Mouse (Mus musculus): ENCODE measurements around the gene Gadd45a. TPM values are rescaled to one million over a fixed set of nuclear protein-coding genes. Genes with fewer than 3 reads are reported as not detected.

The Gadd45a gene
- polyA plus RNA-seq, 1 experiment: 90.3 TPM

- Histone ChIP-seq H3K4me1 (ENCODE audit: control insufficient read depth, insufficient read depth, low read length) (peaks cover 2% of the 10 kb centered on the region), H3K4me3 (ENCODE audit: low read depth, low read length) (no peak overlapping the region), H3K9ac (ENCODE audit: low read depth, poor library complexity, severe bottlenecking) (no peak overlapping the region), H3K27ac (ENCODE audit: insufficient read depth, low read length) (no peak overlapping the region), H3K9me3 (replicated peaks; ENCODE audit: control insufficient read depth, insufficient read depth, low read length, poor library complexity, severe bottlenecking) (no peaks in the 10 kb centered on the region), H3K27me3 (ENCODE audit: control insufficient read depth, insufficient read depth, low read length, poor library complexity, severe bottlenecking) (no peaks in the 10 kb centered on the region), H3K36me3 (ENCODE audit: control insufficient read depth, insufficient read depth, low read length, poor library complexity, severe bottlenecking) (no peaks in the 10 kb centered on the region)
- TF ChIP-seq CTCF (IDR thresholded peaks at IDR 0.05; ENCODE audit: low read depth, low read length): no peak
- no peak for TF ChIP-seq POLR2A (IDR thresholded peaks at IDR 0.05; ENCODE audit: insufficient read depth, low read length)
- TF ChIP-seq EP300 (IDR thresholded peaks at IDR 0.05; ENCODE audit: insufficient read depth, low read depth, low read length): no peak
These were observed 48.2 kb downstream of the Gadd45a start for GRCm38 (mm10) chr6:66989037-66989436.

GRCm38 (mm10) chr6:66988363-66988762, 48.9 kb downstream of the Gadd45a start:
- Histone ChIP-seq H3K9me3 (replicated peaks; ENCODE audit: control insufficient read depth, insufficient read depth, low read length, poor library complexity, severe bottlenecking) (no peaks in the 10 kb centered on the region), H3K36me3 (ENCODE audit: control insufficient read depth, insufficient read depth, low read length, poor library complexity, severe bottlenecking) (no peaks in the 10 kb centered on the region), H3K27ac (ENCODE audit: insufficient read depth, low read length) (no peak overlapping the region), H3K4me1 (ENCODE audit: control insufficient read depth, insufficient read depth, low read length) (peaks cover 2% of the 10 kb centered on the region), H3K9ac (ENCODE audit: low read depth, poor library complexity, severe bottlenecking) (no peak overlapping the region), H3K4me3 (ENCODE audit: low read depth, low read length) (no peak overlapping the region), H3K27me3 (ENCODE audit: control insufficient read depth, insufficient read depth, low read length, poor library complexity, severe bottlenecking) (no peaks in the 10 kb centered on the region)
- no peak for TF ChIP-seq POLR2A (IDR thresholded peaks at IDR 0.05; ENCODE audit: insufficient read depth, low read length)
- no peak for TF ChIP-seq CTCF (IDR thresholded peaks at IDR 0.05; ENCODE audit: low read depth, low read length)
- no peak for TF ChIP-seq EP300 (IDR thresholded peaks at IDR 0.05; ENCODE audit: insufficient read depth, low read depth, low read length)

DNA sequence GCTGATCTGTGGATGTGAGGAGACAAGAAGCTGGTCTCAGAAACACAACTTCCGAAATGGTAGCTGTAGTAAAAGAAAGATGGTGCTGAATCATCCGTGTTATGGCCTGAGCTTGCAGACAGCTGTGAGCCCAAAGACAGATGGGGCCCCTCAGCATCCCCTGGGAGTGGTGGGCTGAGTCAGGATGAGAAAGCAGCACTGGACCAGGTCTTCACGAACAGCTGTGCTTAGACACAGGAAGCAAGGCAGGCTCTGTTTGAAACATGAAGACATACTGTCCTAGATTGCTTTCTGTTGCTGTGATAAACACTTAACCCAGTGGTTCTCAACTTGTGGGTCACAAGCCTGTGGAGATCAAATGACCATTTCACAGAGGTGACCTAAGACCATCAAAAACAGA, 49.6 kb downstream of the Gadd45a start:
- no peaks in the 10 kb centered on the region for H3K27me3 ChIP-seq (ENCODE audit: control insufficient read depth, insufficient read depth, low read length, poor library complexity, severe bottlenecking)

GRCm38 (mm10) chr6:66986063-66986462, 51.2 kb downstream of the Gadd45a start:
- H3K36me3 ChIP-seq (ENCODE audit: control insufficient read depth, insufficient read depth, low read length, poor library complexity, severe bottlenecking): no peaks in the 10 kb centered on the region
- H3K27ac ChIP-seq (ENCODE audit: insufficient read depth, low read length): no peak overlapping the region
- peaks cover 2% of the 10 kb centered on the region for H3K4me1 ChIP-seq (ENCODE audit: control insufficient read depth, insufficient read depth, low read length)
- H3K4me3 ChIP-seq (ENCODE audit: low read depth, low read length): no peak overlapping the region
- H3K9me3 ChIP-seq (replicated peaks; ENCODE audit: control insufficient read depth, insufficient read depth, low read length, poor library complexity, severe bottlenecking): no peaks in the 10 kb centered on the region
- no peaks in the 10 kb centered on the region for H3K27me3 ChIP-seq (ENCODE audit: control insufficient read depth, insufficient read depth, low read length, poor library complexity, severe bottlenecking)
- TF ChIP-seq EP300 (IDR thresholded peaks at IDR 0.05; ENCODE audit: insufficient read depth, low read depth, low read length): no peak
- TF ChIP-seq POLR2A (IDR thresholded peaks at IDR 0.05; ENCODE audit: insufficient read depth, low read length): no peak
- no peak for TF ChIP-seq CTCF (IDR thresholded peaks at IDR 0.05; ENCODE audit: low read depth, low read length)
- no peak overlapping the region for H3K9ac ChIP-seq (ENCODE audit: low read depth, poor library complexity, severe bottlenecking)

More for the DNA sequence above, 49.6 kb downstream of the Gadd45a start:
- H3K4me3 ChIP-seq (ENCODE audit: low read depth, low read length): no peak overlapping the region
- no peaks in the 10 kb centered on the region for H3K36me3 ChIP-seq (ENCODE audit: control insufficient read depth, insufficient read depth, low read length, poor library complexity, severe bottlenecking)
- no peak for TF ChIP-seq CTCF (IDR thresholded peaks at IDR 0.05; ENCODE audit: low read depth, low read length)
- no peak for TF ChIP-seq EP300 (IDR thresholded peaks at IDR 0.05; ENCODE audit: insufficient read depth, low read depth, low read length)
- no peak for TF ChIP-seq POLR2A (IDR thresholded peaks at IDR 0.05; ENCODE audit: insufficient read depth, low read length)
- H3K9me3 ChIP-seq (replicated peaks; ENCODE audit: control insufficient read depth, insufficient read depth, low read length, poor library complexity, severe bottlenecking): no peaks in the 10 kb centered on the region
- peaks cover 2% of the 10 kb centered on the region for H3K4me1 ChIP-seq (ENCODE audit: control insufficient read depth, insufficient read depth, low read length)
- H3K27ac ChIP-seq (ENCODE audit: insufficient read depth, low read length): no peak overlapping the region
- no peak overlapping the region for H3K9ac ChIP-seq (ENCODE audit: low read depth, poor library complexity, severe bottlenecking)

DNA sequence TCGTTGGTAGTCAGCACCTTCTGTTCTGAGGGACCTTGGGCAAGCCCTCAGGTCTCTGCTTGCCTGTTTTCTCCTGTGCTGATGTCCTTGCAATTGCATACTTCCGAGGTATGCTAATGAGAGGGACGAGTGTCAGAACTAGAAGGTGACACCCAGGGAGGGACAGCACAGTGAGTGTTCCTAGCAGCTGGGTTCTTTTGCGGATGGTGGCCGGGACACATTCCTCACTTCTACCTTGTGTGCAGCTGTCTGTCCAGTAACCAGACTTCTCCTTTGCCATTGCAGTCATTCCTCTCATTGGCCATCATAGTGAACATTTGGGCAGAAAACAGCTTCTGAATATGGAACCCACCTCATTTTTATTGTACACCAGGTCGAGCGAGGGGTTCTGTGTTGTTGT, 51.8 kb downstream of the Gadd45a start:
- no peak overlapping the region for H3K27ac ChIP-seq (ENCODE audit: insufficient read depth, low read length)
- H3K9me3 ChIP-seq (replicated peaks; ENCODE audit: control insufficient read depth, insufficient read depth, low read length, poor library complexity, severe bottlenecking): no peaks in the 10 kb centered on the region
- H3K27me3 ChIP-seq (ENCODE audit: control insufficient read depth, insufficient read depth, low read length, poor library complexity, severe bottlenecking): no peaks in the 10 kb centered on the region
- H3K4me1 ChIP-seq (ENCODE audit: control insufficient read depth, insufficient read depth, low read length): peaks cover 2% of the 10 kb centered on the region
- no peaks in the 10 kb centered on the region for H3K36me3 ChIP-seq (ENCODE audit: control insufficient read depth, insufficient read depth, low read length, poor library complexity, severe bottlenecking)
- H3K4me3 ChIP-seq (ENCODE audit: low read depth, low read length): no peak overlapping the region
- no peak overlapping the region for H3K9ac ChIP-seq (ENCODE audit: low read depth, poor library complexity, severe bottlenecking)
- TF ChIP-seq CTCF (IDR thresholded peaks at IDR 0.05; ENCODE audit: low read depth, low read length): no peak
- TF ChIP-seq EP300 (IDR thresholded peaks at IDR 0.05; ENCODE audit: insufficient read depth, low read depth, low read length): 0 out of 2 replicates have a peak, but pooled peaks have one; percentile 17

Other genes starting within 250 kb of the Gadd45a start
- not detected in 2 replicates for gene Vmn1r39, start 226.8 kb downstream of the Gadd45a start, polyA plus RNA-seq (2011; ENCODE audit: insufficient read depth, insufficient read length, low read depth, missing spikeins)
- gene Gng12, start 141.1 kb downstream of the Gadd45a start, polyA plus RNA-seq (2011; ENCODE audit: insufficient read depth, insufficient read length, low read depth, missing spikeins): 53.0 and 54.0 TPM in 2 replicates
- gene Serbp1, start 200.7 kb upstream of the Gadd45a start, polyA plus RNA-seq (2011; ENCODE audit: insufficient read depth, insufficient read length, low read depth, missing spikeins): 1,899 and 1,955 TPM in 2 replicates